Mouse (Mus musculus): ENCODE measurements around the gene Fmo5. TPM values are rescaled to one million over a fixed set of nuclear protein-coding genes. Genes with fewer than 3 reads are reported as not detected.

Fmo5 gene
- polyA plus RNA-seq, 1 experiment from 2014 or later, result 6.1 TPM

DNA sequence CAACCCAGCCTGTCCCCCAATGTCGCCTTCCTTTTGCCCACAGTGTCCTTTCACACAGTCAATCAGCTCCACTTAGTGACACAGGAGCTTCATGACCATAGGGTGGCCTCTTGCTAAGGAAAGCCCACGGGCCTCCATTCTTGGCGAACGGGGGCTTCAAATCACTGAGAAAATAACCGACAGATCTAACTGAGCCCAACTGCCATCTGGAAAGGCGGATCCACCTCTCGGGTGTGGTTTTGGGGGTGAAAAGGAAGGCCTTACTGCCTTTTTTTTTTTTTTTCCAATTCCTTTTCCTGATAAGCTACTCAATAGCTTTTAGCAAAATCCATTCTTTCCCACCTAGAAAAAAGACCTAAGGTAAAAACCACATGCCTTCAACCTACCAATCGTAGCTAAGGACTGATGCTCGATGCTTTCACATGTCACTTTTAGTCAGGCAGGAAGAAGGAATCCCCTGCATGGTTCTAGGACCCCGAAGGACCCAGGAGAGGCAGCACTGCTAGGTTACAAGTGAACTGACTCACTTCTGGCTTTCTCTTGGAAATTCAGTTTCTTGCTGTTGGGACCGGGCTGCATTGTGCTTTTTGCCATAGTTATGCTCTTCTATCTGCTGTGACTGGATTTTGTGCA lies 74.0 kb downstream of the Fmo5 start:
- no peaks in the 10 kb centered on the region for H3K9me3 ChIP-seq (ENCODE audit: low read length)
- H3K4me3 ChIP-seq (ENCODE audit: low read depth, low read length), result no peak overlapping the region
- H3K36me3 ChIP-seq (ENCODE audit: insufficient read depth, low read length), result no peaks in the 10 kb centered on the region
- no peak overlapping the region for H3K27ac ChIP-seq (ENCODE audit: low read length)
- H3K9ac ChIP-seq (replicated peaks; ENCODE audit: low read depth), result no peak overlapping the region
- DNase-seq (ENCODE audit: low spot score) (no peak), ATAC-seq (no peak)
- no peaks in the 10 kb centered on the region for H3K27me3 ChIP-seq (replicated peaks; ENCODE audit: insufficient read depth, low read length)
- TF ChIP-seq CTCF (IDR thresholded peaks at IDR 0.05), result no peak
- TF ChIP-seq EP300 (IDR thresholded peaks at IDR 0.05), result no peak
- 94% methylated on average over 11 of the region's 11 CpGs for WGBS
- H3K4me2 ChIP-seq (replicated peaks; ENCODE audit: low read depth, low read length), result no peak overlapping the region
- H3K4me1 ChIP-seq (ENCODE audit: insufficient read depth, low read depth, low read length), result no peaks in the 10 kb centered on the region

Small RNA genes lying within 50 kb of the gene (microRNA-seq; reads per million reads assigned to microRNA genes)
- not detected for gene Mir7225

Other genes starting within 250 kb of the Fmo5 start
- 0.05 and 0.06 TPM in 2 replicates for gene Olfr1402, start 206.8 kb upstream of the Fmo5 start, polyA plus RNA-seq (2015; fragmentation: Nextera tagmentation; extraction: Ambion mirVana)
- 9.5 and 9.6 TPM in 2 replicates for gene Chd1l, start 18.6 kb upstream of the Fmo5 start, polyA plus RNA-seq (2015; fragmentation: Nextera tagmentation; extraction: Ambion mirVana)
- gene Prkab2, start 29.4 kb downstream of the Fmo5 start, polyA plus RNA-seq (2015; fragmentation: Nextera tagmentation; extraction: Ambion mirVana), result 3.1 and 3.7 TPM in 2 replicates
- gene Gm17651, start 45.9 kb downstream of the Fmo5 start, polyA plus RNA-seq (2015; fragmentation: Nextera tagmentation; extraction: Ambion mirVana), result not detected in 2 replicates

All from lung, postnatal 0 days (tissue).